Mouse (Mus musculus) ovary, adult 2 months (tissue): ENCODE measurements around the gene Vmn1r157. TPM values are rescaled to one million over a fixed set of nuclear protein-coding genes. Genes with fewer than 3 reads are reported as not detected.

Source experiments
- polyA plus RNA-seq: library from polyadenylated mRNA; depleted of rRNA; stranded (reverse); fragments of >200 nt; gene quantifications from 2 replicates; pipeline ENCODE4 v1.2.3, GENCODE M21; 2012; rRNA removed

Gene Vmn1r157
- not detected in 2 replicates for polyA plus RNA-seq

DNA sequence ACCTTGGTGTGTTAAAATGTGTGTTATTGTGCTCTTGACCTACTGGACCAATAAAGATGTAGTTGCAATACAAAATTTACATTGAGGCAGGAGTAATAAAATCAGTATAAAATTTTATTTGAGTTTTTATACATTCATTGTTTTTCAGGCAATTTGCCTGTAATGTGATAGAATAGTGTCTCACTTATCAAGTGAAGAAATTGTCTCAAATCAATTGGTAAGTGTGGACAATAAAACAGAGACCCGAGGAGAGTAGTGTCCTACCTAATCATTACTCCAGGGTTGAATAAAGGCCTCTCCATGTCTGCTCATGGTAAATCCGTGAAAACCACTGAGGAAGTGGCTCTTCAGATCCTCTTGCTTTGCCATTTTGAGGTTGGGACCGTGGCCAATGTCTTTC, at the start of gene Vmn1r157:
Gene Vmn1r157 (plus strand): TSS at position 301 of the 400 bp plus-strand sequence.

GRCm38 (mm10) chr7:22719610-22720009, 41.9 kb upstream of the Vmn1r157 start, which contains the start of gene Gm4567:
Gene Gm4567, minus strand, starts transcription at chr7:22719710.

DNA sequence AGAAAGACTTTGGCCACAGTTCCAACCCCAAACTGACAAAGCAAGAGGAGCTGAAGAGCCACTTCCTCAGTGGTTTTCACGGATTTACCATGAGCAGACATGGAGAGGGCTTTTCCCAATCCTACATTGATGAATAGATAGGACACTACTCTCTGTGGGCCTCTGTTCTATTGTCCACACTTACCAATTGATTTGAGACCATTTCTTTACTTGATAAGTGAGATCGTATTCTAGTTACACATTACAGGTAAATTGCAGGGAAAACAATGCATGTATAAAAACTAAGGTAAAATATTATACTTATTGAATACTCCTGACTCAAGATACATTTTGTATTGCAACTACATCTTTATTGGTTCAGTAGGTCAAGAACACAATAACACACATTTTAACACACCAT, 29.2 kb downstream of the Vmn1r157 start, which contains the start of gene Vmn1r158:
Gene Vmn1r158 (minus strand): TSS at position 101 of the 400 bp plus-strand sequence.

Other genes starting within 250 kb of the Vmn1r157 start
- not detected in 2 replicates for gene Vmn1r152, start 238.7 kb upstream of the Vmn1r157 start, polyA plus RNA-seq
- not detected in 2 replicates for gene Gm8677, start 226.8 kb upstream of the Vmn1r157 start, polyA plus RNA-seq
- gene Gm4201, start 196.4 kb upstream of the Vmn1r157 start, polyA plus RNA-seq = not detected in 2 replicates
- gene Gm4565, start 173.6 kb upstream of the Vmn1r157 start, polyA plus RNA-seq = not detected in 2 replicates
- gene Vmn1r155, start 103.7 kb upstream of the Vmn1r157 start, polyA plus RNA-seq = not detected in 2 replicates
- not detected in 2 replicates for gene Gm8693, start 69.4 kb upstream of the Vmn1r157 start, polyA plus RNA-seq
- gene Gm4567, start 42.0 kb upstream of the Vmn1r157 start, polyA plus RNA-seq = 0.15 TPM in 1 of 2 replicates, not detected in the other
- gene Vmn1r158, start 29.1 kb downstream of the Vmn1r157 start, polyA plus RNA-seq = not detected in 2 replicates
- not detected in 2 replicates for gene Vmn1r159, start 81.9 kb downstream of the Vmn1r157 start, polyA plus RNA-seq
- not detected in 2 replicates for gene Vmn1r160, start 109.5 kb downstream of the Vmn1r157 start, polyA plus RNA-seq
- gene Gm4214, start 223.0 kb downstream of the Vmn1r157 start, polyA plus RNA-seq = not detected in 2 replicates